Comparison of ENCODE assay signal across 8 mouse cellular contexts in genomic region chr4:108999999-109000950, GRCm38 (mm10). TPM values are rescaled to one million over a fixed set of nuclear protein-coding genes. Genes with fewer than 3 reads are reported as not detected.
DNase-seq lines count a peak whose midpoint lies in the region; ATAC-seq and TF ChIP-seq lines count a peak whose summit lies in the region.

Nrd1 (plus strand) TSS chr4:109000655.

- peaks cover 12% of the 10 kb centered on the region for H3K4me1 ChIP-seq in embryonic facial prominence, embryonic 14.5 days (ENCODE audit: control insufficient read depth, insufficient read depth, low read length)
- H3K4me1 ChIP-seq in heart, adult 2 months (ENCODE audit: control insufficient read depth, insufficient read depth, low read length), result peaks cover 2% of the 10 kb centered on the region
- H3K4me1 ChIP-seq in limb, embryonic 13.5 days, result peaks cover 16% of the 10 kb centered on the region
- peaks cover 37% of the 10 kb centered on the region for H3K4me1 ChIP-seq in midbrain, embryonic 16.5 days (ENCODE audit: control insufficient read depth, insufficient read depth, low read length)

- TF ChIP-seq CTCF in heart, adult 2 months (IDR thresholded peaks at IDR 0.05), result 0 out of 2 replicates have a peak, but pooled peaks have one; percentile 7

- H3K9ac ChIP-seq in embryonic facial prominence, embryonic 14.5 days (ENCODE audit: low read depth, low read length), result peak within 1 kb of the TSS; percentile 78
- H3K9ac ChIP-seq in heart, adult 2 months (ENCODE audit: low read depth, low read length), result peak within 1 kb of the TSS; percentile 94
- H3K9ac ChIP-seq in limb, embryonic 13.5 days, result peak within 1 kb of the TSS; percentile 93
- peak within 1 kb of the TSS; percentile 88 for H3K9ac ChIP-seq in midbrain, embryonic 16.5 days (ENCODE audit: low read depth, low read length)

- H3K79me2 ChIP-seq in heart, adult 2 months (replicated peaks; ENCODE audit: control insufficient read depth, insufficient read depth, low read length), result no peaks in the 10 kb centered on the region

- 1% methylated on average over 56 of the region's 58 CpGs for WGBS in embryonic facial prominence, embryonic 14.5 days
- under 1% methylated on average over 58 of the region's 58 CpGs for WGBS in heart, adult 2 months
- under 1% methylated on average over 58 of the region's 58 CpGs for WGBS in limb, embryonic 13.5 days
- WGBS in midbrain, embryonic 16.5 days, result under 1% methylated on average over 58 of the region's 58 CpGs

- ATAC-seq in embryonic facial prominence, embryonic 14.5 days (ENCODE audit: low read depth), result peak; percentile 99
- peak; percentile 100 for ATAC-seq in limb, embryonic 13.5 days (ENCODE audit: low FRiP score, low read depth)
- peak; percentile 99 for ATAC-seq in midbrain, embryonic 16.5 days

- peak within 1 kb of the TSS; percentile 93 for H3K27ac ChIP-seq in embryonic facial prominence, embryonic 14.5 days (replicated peaks; ENCODE audit: low read depth, low read length)
- peak within 1 kb of the TSS; percentile 94 for H3K27ac ChIP-seq in heart, adult 2 months
- peak within 1 kb of the TSS; percentile 91 for H3K27ac ChIP-seq in limb, embryonic 13.5 days
- H3K27ac ChIP-seq in midbrain, embryonic 16.5 days (ENCODE audit: low read length), result peak within 1 kb of the TSS; percentile 89

- intact Hi-C loops in heart, adult 2 months (cut with DNase I), result no loop called here

- peak within 1 kb of the TSS; percentile 77 for H3K4me2 ChIP-seq in embryonic facial prominence, embryonic 14.5 days (ENCODE audit: low read depth, low read length)
- H3K4me2 ChIP-seq in limb, embryonic 13.5 days (replicated peaks), result peak within 1 kb of the TSS; percentile 85
- H3K4me2 ChIP-seq in midbrain, embryonic 16.5 days (ENCODE audit: low read length), result peak within 1 kb of the TSS; percentile 78

- no peaks in the 10 kb centered on the region for H3K9me3 ChIP-seq in embryonic facial prominence, embryonic 14.5 days (ENCODE audit: control insufficient read depth, low read length)
- no peaks in the 10 kb centered on the region for H3K9me3 ChIP-seq in limb, embryonic 13.5 days
- no peaks in the 10 kb centered on the region for H3K9me3 ChIP-seq in midbrain, embryonic 16.5 days (replicated peaks; ENCODE audit: control insufficient read depth, low read length, poor library complexity, severe bottlenecking)

- peak within 1 kb of the TSS; percentile 69 for H3K4me3 ChIP-seq in embryonic facial prominence, embryonic 14.5 days (ENCODE audit: low read depth, low read length)
- peak within 1 kb of the TSS; percentile 79 for H3K4me3 ChIP-seq in heart, adult 2 months
- H3K4me3 ChIP-seq in limb, embryonic 13.5 days, result peak within 1 kb of the TSS; percentile 88
- H3K4me3 ChIP-seq in midbrain, embryonic 16.5 days (ENCODE audit: low read depth, low read length), result peak within 1 kb of the TSS; percentile 93

- TF ChIP-seq EP300 in heart, adult 2 months (IDR thresholded peaks at IDR 0.05; ENCODE audit: insufficient read depth, low read depth, low read length), result 0 out of 2 replicates have a peak, but pooled peaks have one; percentile 26

- DNase-seq in 3T3-L1 (ENCODE audit: low read depth, low spot score), result peak; percentile 100
- DNase-seq in adrenal gland, postnatal 4 days (ENCODE audit: low spot score in 2 of 2), result peak; percentile 93 to 98
- DNase-seq in embryonic facial prominence, embryonic 14.5 days (ENCODE audit: low spot score), result peak; percentile 100
- DNase-seq in heart, adult 2 months, result peak; percentile 98 to 99
- peak; percentile 99 for DNase-seq in kidney, adult 8-10 months
- DNase-seq in spleen, postnatal 10 days (ENCODE audit: low spot score in 2 of 2), result peak; percentile 96 to 99

- TF ChIP-seq POLR2A in heart, adult 2 months (IDR thresholded peaks at IDR 0.05; ENCODE audit: insufficient read depth, low read depth, low read length), result peak; percentile 89

- peaks cover 9% of the 10 kb centered on the region for H3K36me3 ChIP-seq in embryonic facial prominence, embryonic 14.5 days (ENCODE audit: control insufficient read depth, insufficient read depth, low read length)
- peaks cover 9% of the 10 kb centered on the region for H3K36me3 ChIP-seq in heart, adult 2 months (ENCODE audit: control insufficient read depth, insufficient read depth, low read length)
- peaks cover 10% of the 10 kb centered on the region for H3K36me3 ChIP-seq in limb, embryonic 13.5 days
- no peaks in the 10 kb centered on the region for H3K36me3 ChIP-seq in midbrain, embryonic 16.5 days (ENCODE audit: control insufficient read depth, insufficient read depth, low read length)

- H3K27me3 ChIP-seq in embryonic facial prominence, embryonic 14.5 days (replicated peaks; ENCODE audit: control insufficient read depth, insufficient read depth, low read length), result no peaks in the 10 kb centered on the region
- H3K27me3 ChIP-seq in heart, adult 2 months (ENCODE audit: control insufficient read depth, insufficient read depth, low read length), result no peaks in the 10 kb centered on the region
- H3K27me3 ChIP-seq in limb, embryonic 13.5 days, result no peaks in the 10 kb centered on the region
- no peaks in the 10 kb centered on the region for H3K27me3 ChIP-seq in midbrain, embryonic 16.5 days (ENCODE audit: control insufficient read depth, insufficient read depth, low read depth, low read length)

RNA-seq across cellular contexts. Expression of gene Nrd1, which starts in this region (rescaled TPM):
- total RNA-seq in adrenal gland, postnatal 4 days (2021), result 100 to 1,000 TPM; 112 to 117 TPM
- 54.3 and 58.1 TPM in 2 replicates for polyA plus RNA-seq in embryonic facial prominence, embryonic 14.5 days (2014; fragmentation: Nextera tagmentation; extraction: Ambion mirVana)
- 100 to 1,000 TPM; 133 to 145 TPM for total RNA-seq in heart, adult 2 months (2021)
- polyA plus RNA-seq in heart, adult 2 months (2012; rRNA removed), result 69.9 and 146 TPM in 2 replicates
- polyA plus RNA-seq in limb, embryonic 13.5 days (2015; fragmentation: Nextera tagmentation; extraction: Ambion mirVana), result 76.2 TPM in 2 replicates
- polyA plus RNA-seq in midbrain, embryonic 16.5 days (2015; fragmentation: Nextera tagmentation; extraction: Ambion mirVana), result 73.6 and 83.2 TPM in 2 replicates

Comparison
In these comparisons a context has a peak if more than half of its experiments do, and no peak if none do; other contexts are left out.
1. Peak in every context shown above with its lines: DNase-seq, ATAC-seq, H3K4me3 ChIP-seq and H3K27ac ChIP-seq.